Mouse (Mus musculus) intestine, embryonic 16.5 days (tissue): ENCODE data around the gene BC049352. TPM values are rescaled to one million over a fixed set of nuclear protein-coding genes. Genes with fewer than 3 reads are reported as not detected.

Experiments
- microRNA-seq: library from miRNA; unstranded; fragments of <30 nt; microRNA quantifications from one replicate; pipeline ENCODE4, GENCODE M21; 2016
- polyA plus RNA-seq: library from polyadenylated mRNA; unstranded; fragments of >200 nt; fragmentation: Nextera tagmentation; extraction: Ambion mirVana; gene quantifications from 2 replicates; pipeline ENCODE4 v1.2.1, GENCODE M21; 2015

BC049352 gene
- polyA plus RNA-seq, 1 experiment from 2014 or later: 0.15 TPM

Small RNA genes within 50 kb of the gene (microRNA-seq; reads per million reads assigned to microRNA genes)
- gene Mir7086: not detected

Other genes with a start within 250 kb of the BC049352 start
- 23.0 and 23.9 TPM in 2 replicates for gene Ube4a, start 216.4 kb upstream of the BC049352 start, polyA plus RNA-seq
- 1.1 and 1.2 TPM in 2 replicates for gene Cd3g, start 201.6 kb upstream of the BC049352 start, polyA plus RNA-seq
- not detected in 2 replicates for gene Cd3d, start 200.2 kb upstream of the BC049352 start, polyA plus RNA-seq
- gene Cd3e, start 172.4 kb upstream of the BC049352 start, polyA plus RNA-seq: 0.71 and 1.1 TPM in 2 replicates
- gene Mpzl2, start 142.2 kb upstream of the BC049352 start, polyA plus RNA-seq: 25.7 and 29.1 TPM in 2 replicates
- gene Mpzl3, start 126.8 kb upstream of the BC049352 start, polyA plus RNA-seq: 6.2 and 7.0 TPM in 2 replicates
- 100 and 102 TPM in 2 replicates for gene Jaml, start 102.8 kb upstream of the BC049352 start, polyA plus RNA-seq
- gene Scn2b, start 64.2 kb upstream of the BC049352 start, polyA plus RNA-seq: 1.9 and 2.1 TPM in 2 replicates
- 0.13 and 0.15 TPM in 2 replicates for gene Scn4b, start 43.6 kb upstream of the BC049352 start, polyA plus RNA-seq
- gene Tmprss4, start 22.1 kb downstream of the BC049352 start, polyA plus RNA-seq: 45.2 and 46.2 TPM in 2 replicates
- gene Il10ra, start 87.1 kb downstream of the BC049352 start, polyA plus RNA-seq: 1.1 and 1.2 TPM in 2 replicates
- gene Tmprss13, start 137.1 kb downstream of the BC049352 start, polyA plus RNA-seq: 0.21 and 0.51 TPM in 2 replicates
- 65.8 and 66.7 TPM in 2 replicates for gene Fxyd6, start 188.2 kb downstream of the BC049352 start, polyA plus RNA-seq
- gene Fxyd2, start 217.7 kb downstream of the BC049352 start, polyA plus RNA-seq: 2.2 and 3.1 TPM in 2 replicates
- 0.29 and 0.33 TPM in 2 replicates for gene Dscaml1, start 244.6 kb downstream of the BC049352 start, polyA plus RNA-seq